Mouse (Mus musculus) forebrain, embryonic 12.5 days (tissue): ENCODE measurements around the gene Mllt10. TPM values are rescaled to one million over a fixed set of nuclear protein-coding genes. Genes with fewer than 3 reads are reported as not detected.

Experiments
- ATAC-seq: fragments of 200-750 bp; cut with Nextera tagmentation; 2 replicates; pipeline ENCODE4 v1.8.0; 2017; ENCODE audit warnings: moderate TSS enrichment; ENCODE audit not compliant: low FRiP score
- H3K27ac ChIP-seq: fragments of 300-500 bp; sonication (generic); 2 replicates; pipeline ENCODE4 v1.5.1; 2016; ENCODE audit warnings: mild to moderate bottlenecking
- H3K27me3 ChIP-seq: fragments of 300-500 bp; sonication (generic); 2 replicates; pipeline ENCODE4 v1.6.1; 2016; ENCODE audit warnings: mild to moderate bottlenecking
- H3K36me3 ChIP-seq: fragments of 300-500 bp; sonication (generic); replicated peaks from 2 replicates; pipeline ENCODE4 v1.6.1; 2016; ENCODE audit warnings: mild to moderate bottlenecking
- H3K4me1 ChIP-seq: fragments of 300-500 bp; sonication (generic); 2 replicates; pipeline ENCODE4 v1.6.1; 2016
- H3K4me2 ChIP-seq: fragments of 300-500 bp; sonication (generic); 2 replicates; pipeline ENCODE4 v1.6.1; 2016; ENCODE audit warnings: mild to moderate bottlenecking, moderate library complexity
- H3K4me3 ChIP-seq: fragments of 300-500 bp; sonication (generic); replicated peaks from 2 replicates; pipeline ENCODE4 v1.5.1; 2016; ENCODE audit warnings: mild to moderate bottlenecking
- H3K9ac ChIP-seq: fragments of 300-500 bp; sonication (generic); 2 replicates; pipeline ENCODE4 v1.6.1; 2016; ENCODE audit warnings: mild to moderate bottlenecking
- H3K9me3 ChIP-seq: fragments of 300-500 bp; sonication (generic); 2 replicates; pipeline ENCODE4 v1.6.1; 2016
- WGBS: fragments of 180-500 bp; shearing (Covaris S2); methylation state at CpG from one replicate; pipeline ENCODE4 v1.1.7; 2016; 5-methylcytosine and 5-hydroxymethylcytosine counted together
- polyA plus RNA-seq: library from polyadenylated mRNA; unstranded; fragments of >200 nt; fragmentation: Nextera tagmentation; extraction: Ambion mirVana; gene quantifications from 2 replicates; pipeline ENCODE4 v1.2.1, GENCODE M21; 2016

Mllt10 gene
- polyA plus RNA-seq, 1 experiment from 2014 or later: 76.8 TPM

- Histone ChIP-seq H3K4me3 (no peak overlapping the region), H3K4me1 (no peaks in the 10 kb centered on the region), H3K27ac (no peak overlapping the region), H3K36me3 (peaks cover 32% of the 10 kb centered on the region), H3K4me2 (no peak overlapping the region), H3K27me3 (no peaks in the 10 kb centered on the region), H3K9ac (no peak overlapping the region), H3K9me3 (no peaks in the 10 kb centered on the region)
- WGBS: 88% methylated on average over 3 of the region's 3 CpGs
- no peak for ATAC-seq
Measured at GRCm38 (mm10) chr2:18159426-18159825, 104.4 kb downstream of the Mllt10 start.

DNA sequence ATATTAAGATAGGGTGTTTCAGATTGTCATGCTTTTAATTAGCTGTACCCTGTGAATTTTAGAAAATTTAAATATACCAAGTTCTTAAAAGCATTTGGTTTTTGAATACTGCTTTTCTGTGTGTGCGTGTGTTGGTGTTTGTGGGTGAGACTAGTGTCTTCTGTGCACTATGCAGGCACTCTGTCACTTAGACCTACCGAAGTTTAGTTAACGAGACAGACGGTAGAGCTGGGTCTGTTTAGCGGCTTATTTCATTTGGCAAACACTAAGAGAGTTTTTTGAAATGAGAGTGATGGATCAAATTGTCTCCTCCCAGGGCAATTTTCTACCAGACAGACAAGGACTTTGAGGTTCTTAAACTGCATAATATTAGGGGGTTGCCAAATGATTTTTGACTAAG, 106.0 kb downstream of the Mllt10 start:
- ATAC-seq: no peak
- WGBS: 74% methylated on average over 5 of the region's 5 CpGs
- H3K36me3 ChIP-seq: peaks cover 23% of the 10 kb centered on the region

DNA sequence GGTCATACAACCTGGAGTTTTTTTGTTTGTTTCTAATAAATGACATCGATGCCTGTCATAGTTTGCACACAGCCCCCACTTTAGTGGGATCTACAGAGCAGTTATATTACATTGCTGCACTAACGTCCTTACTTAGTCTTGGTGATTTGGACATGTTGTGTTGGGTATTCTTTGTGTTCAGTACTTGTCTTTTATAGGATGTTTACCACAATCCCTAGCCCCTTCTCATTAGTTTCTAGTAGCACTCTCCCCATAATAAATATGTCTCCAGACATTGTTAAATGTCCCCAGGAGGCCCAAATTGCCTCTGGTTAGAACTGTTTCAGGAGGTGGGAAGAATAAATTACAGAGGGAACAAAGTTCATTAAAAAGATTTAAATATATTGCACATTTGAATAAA, 110.5 kb downstream of the Mllt10 start:
- no peak overlapping the region for H3K4me3 ChIP-seq
- H3K36me3 ChIP-seq: peaks cover 19% of the 10 kb centered on the region
- 79% methylated on average over 2 of the region's 2 CpGs for WGBS
- H3K27ac ChIP-seq: no peak overlapping the region
- H3K27me3 ChIP-seq: no peaks in the 10 kb centered on the region
- no peaks in the 10 kb centered on the region for H3K4me1 ChIP-seq
- H3K9me3 ChIP-seq: no peaks in the 10 kb centered on the region
- H3K4me2 ChIP-seq: no peak overlapping the region
- H3K9ac ChIP-seq: no peak overlapping the region
- no peak for ATAC-seq

More for the DNA sequence above, 106.0 kb downstream of the Mllt10 start:
- H3K9me3 ChIP-seq: no peaks in the 10 kb centered on the region
- H3K4me3 ChIP-seq: no peak overlapping the region
- no peaks in the 10 kb centered on the region for H3K4me1 ChIP-seq
- no peaks in the 10 kb centered on the region for H3K27me3 ChIP-seq
- no peak overlapping the region for H3K9ac ChIP-seq
- no peak overlapping the region for H3K27ac ChIP-seq
- no peak overlapping the region for H3K4me2 ChIP-seq

GRCm38 (mm10) chr2:18169174-18169948, 114.3 kb downstream of the Mllt10 start:
- H3K9ac ChIP-seq: no peak overlapping the region
- H3K4me2 ChIP-seq: no peak overlapping the region
- no peak for ATAC-seq
- WGBS: 74% methylated on average over 1 of the region's 1 CpGs
- no peak overlapping the region for H3K27ac ChIP-seq
- H3K27me3 ChIP-seq: no peaks in the 10 kb centered on the region
- H3K4me3 ChIP-seq: no peak overlapping the region
- H3K36me3 ChIP-seq: peaks cover 18% of the 10 kb centered on the region
- H3K9me3 ChIP-seq: no peaks in the 10 kb centered on the region
- no peaks in the 10 kb centered on the region for H3K4me1 ChIP-seq

- H3K4me1 ChIP-seq: no peaks in the 10 kb centered on the region
- no peak overlapping the region for H3K4me3 ChIP-seq
- H3K27ac ChIP-seq: no peak overlapping the region
- H3K27me3 ChIP-seq: no peaks in the 10 kb centered on the region
- ATAC-seq: no peak
- 48% methylated on average over 1 of the region's 1 CpGs for WGBS
- no peaks in the 10 kb centered on the region for H3K9me3 ChIP-seq
- no peak overlapping the region for H3K9ac ChIP-seq
- H3K36me3 ChIP-seq: peaks cover 44% of the 10 kb centered on the region
- H3K4me2 ChIP-seq: no peak overlapping the region
Measured at GRCm38 (mm10) chr2:18175234-18175633, 120.2 kb downstream of the Mllt10 start.

DNA sequence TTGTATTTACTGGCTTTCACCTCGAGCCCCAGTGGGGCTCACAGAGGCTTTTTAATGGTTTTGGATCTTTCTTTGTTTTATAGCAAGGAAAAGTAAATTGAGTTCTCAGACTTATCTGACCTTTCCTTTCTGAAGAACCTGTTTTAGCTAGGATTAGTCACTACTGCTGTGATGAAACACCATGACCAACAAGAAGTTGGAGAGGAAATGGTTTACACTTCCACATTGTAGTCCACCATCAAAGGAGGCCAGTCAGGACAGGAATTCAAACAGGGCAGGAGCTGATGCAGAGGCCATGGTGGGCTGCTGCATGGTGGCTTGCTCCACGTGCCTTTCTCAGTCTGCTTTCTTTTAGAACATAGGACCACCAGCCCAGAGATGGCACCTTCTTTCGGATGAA, 121.2 kb downstream of the Mllt10 start:
- Histone ChIP-seq H3K27ac (no peak overlapping the region), H3K9me3 (no peaks in the 10 kb centered on the region), H3K4me3 (no peak overlapping the region), H3K27me3 (no peaks in the 10 kb centered on the region), H3K36me3 (peaks cover 43% of the 10 kb centered on the region), H3K4me2 (no peak overlapping the region), H3K9ac (no peak overlapping the region), H3K4me1 (no peaks in the 10 kb centered on the region)
- 90% methylated on average over 3 of the region's 3 CpGs for WGBS
- ATAC-seq: no peak

GRCm38 (mm10) chr2:18180323-18180722, 125.3 kb downstream of the Mllt10 start:
- H3K27ac ChIP-seq: no peak overlapping the region
- 98% methylated on average over 5 of the region's 5 CpGs for WGBS
- ATAC-seq: no peak
- peaks cover 45% of the 10 kb centered on the region for H3K36me3 ChIP-seq
- H3K27me3 ChIP-seq: no peaks in the 10 kb centered on the region
- no peak overlapping the region for H3K9ac ChIP-seq
- H3K4me3 ChIP-seq: no peak overlapping the region
- no peak overlapping the region for H3K4me2 ChIP-seq
- no peaks in the 10 kb centered on the region for H3K4me1 ChIP-seq
- H3K9me3 ChIP-seq: no peaks in the 10 kb centered on the region

- H3K4me1 ChIP-seq: no peaks in the 10 kb centered on the region
- no peaks in the 10 kb centered on the region for H3K9me3 ChIP-seq
- H3K27me3 ChIP-seq: no peaks in the 10 kb centered on the region
- H3K4me3 ChIP-seq: no peak overlapping the region
- no peak overlapping the region for H3K4me2 ChIP-seq
- peaks cover 41% of the 10 kb centered on the region for H3K36me3 ChIP-seq
- 93% methylated on average over 3 of the region's 3 CpGs for WGBS
- H3K9ac ChIP-seq: no peak overlapping the region
- H3K27ac ChIP-seq: no peak overlapping the region
- ATAC-seq: no peak
Measured at GRCm38 (mm10) chr2:18181631-18182030, 126.6 kb downstream of the Mllt10 start.

GRCm38 (mm10) chr2:18183079-18183478, 128.0 kb downstream of the Mllt10 start:
- Histone ChIP-seq H3K9me3 (no peaks in the 10 kb centered on the region), H3K27ac (no peak overlapping the region), H3K4me3 (no peak overlapping the region), H3K4me2 (no peak overlapping the region), H3K9ac (no peak overlapping the region), H3K4me1 (no peaks in the 10 kb centered on the region), H3K36me3 (peaks cover 42% of the 10 kb centered on the region), H3K27me3 (no peaks in the 10 kb centered on the region)
- ATAC-seq: no peak

- Histone ChIP-seq H3K9me3 (no peaks in the 10 kb centered on the region), H3K27me3 (no peaks in the 10 kb centered on the region), H3K4me2 (no peak overlapping the region), H3K4me1 (no peaks in the 10 kb centered on the region), H3K36me3 (peaks cover 55% of the 10 kb centered on the region), H3K27ac (no peak overlapping the region), H3K9ac (no peak overlapping the region), H3K4me3 (no peak overlapping the region)
- no peak for ATAC-seq
- WGBS: 95% methylated on average over 2 of the region's 2 CpGs
Measured at GRCm38 (mm10) chr2:18188367-18188766, 133.3 kb downstream of the Mllt10 start.

DNA sequence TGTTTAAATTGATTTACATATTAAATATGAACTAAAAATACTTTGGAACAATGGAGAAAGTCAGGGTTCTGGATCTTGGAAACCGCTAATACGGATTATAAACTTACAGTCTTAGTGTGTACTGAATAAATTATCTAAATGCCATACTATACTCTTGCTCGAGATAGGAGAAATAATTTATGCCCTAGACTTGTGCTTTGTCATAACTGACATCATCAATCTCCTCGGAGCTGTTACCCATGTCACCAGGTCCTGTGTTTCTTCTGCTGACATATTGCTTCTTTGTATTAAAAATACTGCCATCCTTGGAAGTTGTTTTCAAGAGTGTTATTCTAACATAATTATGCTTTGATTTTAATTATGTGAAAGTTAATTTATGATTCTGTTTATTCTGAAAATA, 140.2 kb downstream of the Mllt10 start:
- no peak overlapping the region for H3K27ac ChIP-seq
- no peaks in the 10 kb centered on the region for H3K9me3 ChIP-seq
- H3K36me3 ChIP-seq: peaks cover 29% of the 10 kb centered on the region
- H3K27me3 ChIP-seq: no peaks in the 10 kb centered on the region
- H3K4me2 ChIP-seq: no peak overlapping the region
- H3K4me1 ChIP-seq: no peaks in the 10 kb centered on the region
- H3K4me3 ChIP-seq: no peak overlapping the region
- WGBS: 96% methylated on average over 4 of the region's 4 CpGs
- H3K9ac ChIP-seq: no peak overlapping the region
- ATAC-seq: 0 out of 2 replicates have a peak, but pooled peaks have one; percentile 36

DNA sequence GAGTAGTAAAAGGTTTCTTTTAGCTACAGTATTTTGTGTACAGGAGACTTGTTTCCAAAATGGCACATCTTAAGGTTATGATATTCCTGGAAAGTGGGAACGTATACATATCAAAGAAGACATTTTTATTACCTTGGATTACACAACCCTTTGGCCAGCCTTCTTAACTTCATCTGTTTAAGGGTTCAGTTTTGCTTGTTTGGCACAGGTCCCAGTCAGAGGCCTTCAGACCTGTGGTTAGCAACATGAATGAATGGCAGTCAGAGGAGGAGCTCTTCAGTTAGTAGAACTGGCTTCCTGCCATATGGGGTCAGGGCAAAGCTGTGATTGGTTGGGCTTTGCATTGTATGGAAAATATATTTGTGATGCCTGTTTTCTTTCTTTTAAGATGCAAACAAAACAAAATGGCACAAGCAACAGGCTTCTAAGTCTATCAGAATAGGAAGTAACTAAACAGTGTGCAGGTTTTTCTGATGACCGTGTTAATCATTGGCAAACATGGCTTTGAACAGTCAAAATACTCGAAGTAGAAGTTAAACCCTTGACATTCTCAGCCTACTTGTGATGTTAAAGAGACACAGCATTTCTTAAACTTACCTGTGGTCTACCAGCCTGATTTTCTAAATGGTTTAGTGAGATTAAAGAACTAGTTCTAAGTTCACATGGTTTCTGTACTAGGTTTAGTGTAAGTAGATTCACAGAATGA, 140.8 kb downstream of the Mllt10 start:
- no peaks in the 10 kb centered on the region for H3K9me3 ChIP-seq
- no peaks in the 10 kb centered on the region for H3K4me1 ChIP-seq
- peak; percentile 30; the same call in 1 of the 2 replicates for ATAC-seq
- H3K27ac ChIP-seq: no peak overlapping the region
- no peak overlapping the region for H3K9ac ChIP-seq
- H3K4me2 ChIP-seq: no peak overlapping the region
- 85% methylated on average over 3 of the region's 3 CpGs for WGBS
- peaks cover 31% of the 10 kb centered on the region for H3K36me3 ChIP-seq
- no peak overlapping the region for H3K4me3 ChIP-seq
- no peaks in the 10 kb centered on the region for H3K27me3 ChIP-seq
